Mouse (Mus musculus) stomach, postnatal 0 days (tissue): ENCODE measurements around the gene Rtn1. TPM values are rescaled to one million over a fixed set of nuclear protein-coding genes. Genes with fewer than 3 reads are reported as not detected.

Experiments used
- ATAC-seq: fragments of 200-750 bp; cut with Nextera tagmentation; 2 replicates; pipeline ENCODE4 v1.8.0; 2017; ENCODE audit not compliant: low FRiP score, low TSS enrichment
- DNase-seq: peaks from one replicate; pipeline ENCODE4 v3.0.0-alpha.2; 2016; ENCODE audit warnings: low spot score
- H3K27ac ChIP-seq: fragments of 300-500 bp; sonication (generic); replicated peaks from 2 replicates; pipeline ENCODE4 v1.5.1; 2014; ENCODE audit warnings: mild to moderate bottlenecking, control low read depth
- H3K27me3 ChIP-seq: fragments of 300-500 bp; sonication (generic); 2 replicates; pipeline ENCODE4 v1.6.1; 2014; ENCODE audit warnings: low read length; ENCODE audit not compliant: control insufficient read depth, insufficient read depth
- H3K36me3 ChIP-seq: fragments of 300-500 bp; sonication (generic); 2 replicates; pipeline ENCODE4 v1.6.1; 2014; ENCODE audit warnings: low read length, mixed read lengths; ENCODE audit not compliant: control insufficient read depth, insufficient read depth
- H3K4me1 ChIP-seq: fragments of 300-500 bp; sonication (generic); replicated peaks from 2 replicates; pipeline ENCODE4 v1.6.1; 2014; ENCODE audit warnings: antibody characterized with exemption; ENCODE audit not compliant: control insufficient read depth, insufficient read depth
- H3K4me2 ChIP-seq: fragments of 300-500 bp; sonication (generic); replicated peaks from 2 replicates; pipeline ENCODE4 v1.6.1; 2014; ENCODE audit warnings: low read depth, mild to moderate bottlenecking, control low read depth, moderate library complexity
- H3K4me3 ChIP-seq: fragments of 300-500 bp; sonication (generic); 2 replicates; pipeline ENCODE4 v1.5.1; 2014; ENCODE audit warnings: low read depth, low read length, control low read depth
- H3K9ac ChIP-seq: fragments of 300-500 bp; sonication (generic); 2 replicates; pipeline ENCODE4 v1.6.1; 2014; ENCODE audit warnings: mild to moderate bottlenecking, low read length, control low read depth, mixed read lengths
- H3K9me3 ChIP-seq: fragments of 300-500 bp; sonication (generic); 2 replicates; pipeline ENCODE4 v1.6.1; 2016; ENCODE audit warnings: low read length; ENCODE audit not compliant: control insufficient read depth
- CTCF ChIP-seq: IDR thresholded peaks from 2 replicates; pipeline ENCODE4 v1.5.1; 2016; ENCODE audit warnings: antibody characterized with exemption, low read depth, mild to moderate bottlenecking, moderate library complexity
- EP300 ChIP-seq: optimal IDR thresholded peaks from 2 replicates; pipeline ENCODE3; 2016; ENCODE audit warnings: antibody characterized with exemption
- WGBS: fragments of 180-500 bp; shearing (Covaris S2); extraction: QIAGEN DNeasy Blood & Tissue Kit; methylation state at CpG from one replicate; pipeline ENCODE4 v1.1.7; 2014; 5-methylcytosine and 5-hydroxymethylcytosine counted together
- polyA plus RNA-seq: library from polyadenylated mRNA; unstranded; fragments of >200 nt; fragmentation: Nextera tagmentation; extraction: Ambion mirVana; gene quantifications from 2 replicates; pipeline ENCODE4 v1.2.1, GENCODE M21; 2015

The Rtn1 gene
- polyA plus RNA-seq, 1 experiment from 2014 or later = 47.1 TPM

DNA sequence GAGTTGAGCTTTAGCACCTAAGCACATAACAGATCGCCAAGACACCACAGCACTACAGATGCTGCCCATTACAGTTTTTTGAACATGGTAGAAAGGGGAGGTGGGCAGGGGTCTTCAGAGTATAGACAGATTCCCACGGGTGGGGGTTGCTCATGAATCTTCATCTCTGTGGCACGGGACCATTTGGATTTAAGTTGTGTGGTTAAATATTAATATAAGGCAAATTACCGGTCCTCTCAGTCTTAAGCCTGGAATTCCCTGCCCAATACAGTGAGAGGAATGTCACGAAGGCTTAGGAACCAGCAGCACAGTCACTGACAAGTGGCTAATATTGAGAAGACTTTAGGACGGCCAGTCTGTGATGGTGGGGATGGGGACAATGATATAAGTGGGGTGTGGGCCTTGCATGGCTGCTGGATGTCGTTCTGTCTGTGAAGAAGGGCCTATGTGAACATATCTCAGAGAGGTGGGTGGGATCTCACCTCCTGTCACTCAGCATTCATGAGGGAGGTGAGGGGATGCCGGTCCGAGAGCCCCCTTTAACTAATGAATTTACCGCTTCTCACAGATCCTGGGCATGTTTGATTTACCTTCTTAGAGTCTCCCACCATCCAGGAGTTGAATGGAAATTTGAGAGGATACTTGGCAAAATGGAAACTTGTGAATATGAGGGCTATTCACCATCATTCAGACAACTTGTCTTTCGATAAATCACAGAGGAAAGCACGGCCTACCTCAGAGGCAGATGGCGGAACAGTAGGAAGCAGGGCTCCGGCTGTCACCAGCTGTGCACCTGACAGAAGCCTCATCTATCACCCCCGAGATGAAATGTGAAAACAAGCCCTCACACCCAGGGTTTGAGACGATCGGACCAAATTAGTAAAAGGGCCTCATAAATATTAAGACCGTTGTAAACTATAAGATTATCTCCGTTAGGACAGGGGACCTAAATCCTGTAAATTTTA lies 175.7 kb downstream of the Rtn1 start:
- no peak for ATAC-seq
- TF ChIP-seq CTCF = no peak
- TF ChIP-seq EP300 = no peak
- no peak overlapping the region for H3K9ac ChIP-seq
- H3K4me2 ChIP-seq = no peak overlapping the region
- no peaks in the 10 kb centered on the region for H3K27me3 ChIP-seq
- no peaks in the 10 kb centered on the region for H3K9me3 ChIP-seq
- H3K4me1 ChIP-seq = no peaks in the 10 kb centered on the region
- H3K4me3 ChIP-seq = no peak overlapping the region
- H3K27ac ChIP-seq = no peak overlapping the region
- DNase-seq = no peak
- WGBS = 76% methylated on average over 19 of the region's 19 CpGs
- no peaks in the 10 kb centered on the region for H3K36me3 ChIP-seq

- Histone ChIP-seq H3K36me3 (no peaks in the 10 kb centered on the region), H3K4me3 (no peak overlapping the region), H3K9me3 (no peaks in the 10 kb centered on the region), H3K4me1 (no peaks in the 10 kb centered on the region), H3K4me2 (no peak overlapping the region), H3K27ac (no peak overlapping the region), H3K27me3 (no peaks in the 10 kb centered on the region), H3K9ac (no peak overlapping the region)
- WGBS = 82% methylated on average over 3 of the region's 3 CpGs
- no peak for ATAC-seq
- DNase-seq = no peak
- no peak for TF ChIP-seq CTCF
- TF ChIP-seq EP300 = no peak
Measured at GRCm38 (mm10) chr12:72232176-72232575, 176.7 kb downstream of the Rtn1 start.

- no peaks in the 10 kb centered on the region for H3K4me1 ChIP-seq
- DNase-seq = no peak
- no peak overlapping the region for H3K4me3 ChIP-seq
- H3K9ac ChIP-seq = no peak overlapping the region
- WGBS = 68% methylated on average over 8 of the region's 8 CpGs
- no peaks in the 10 kb centered on the region for H3K36me3 ChIP-seq
- no peaks in the 10 kb centered on the region for H3K27me3 ChIP-seq
- H3K9me3 ChIP-seq = no peaks in the 10 kb centered on the region
- no peak overlapping the region for H3K4me2 ChIP-seq
- no peak overlapping the region for H3K27ac ChIP-seq
- no peak for TF ChIP-seq EP300
- no peak for TF ChIP-seq CTCF
- no peak for ATAC-seq
Measured at GRCm38 (mm10) chr12:72229451-72230196, 179.2 kb downstream of the Rtn1 start.

GRCm38 (mm10) chr12:72227731-72228130 lies 181.1 kb downstream of the Rtn1 start:
- Histone ChIP-seq H3K9ac (no peak overlapping the region), H3K27ac (no peak overlapping the region), H3K4me2 (no peak overlapping the region), H3K27me3 (no peaks in the 10 kb centered on the region), H3K4me3 (no peak overlapping the region), H3K9me3 (no peaks in the 10 kb centered on the region), H3K4me1 (no peaks in the 10 kb centered on the region), H3K36me3 (no peaks in the 10 kb centered on the region)
- no peak for ATAC-seq
- DNase-seq = no peak
- WGBS = 84% methylated on average over 6 of the region's 6 CpGs
- no peak for TF ChIP-seq CTCF
- no peak for TF ChIP-seq EP300

DNA sequence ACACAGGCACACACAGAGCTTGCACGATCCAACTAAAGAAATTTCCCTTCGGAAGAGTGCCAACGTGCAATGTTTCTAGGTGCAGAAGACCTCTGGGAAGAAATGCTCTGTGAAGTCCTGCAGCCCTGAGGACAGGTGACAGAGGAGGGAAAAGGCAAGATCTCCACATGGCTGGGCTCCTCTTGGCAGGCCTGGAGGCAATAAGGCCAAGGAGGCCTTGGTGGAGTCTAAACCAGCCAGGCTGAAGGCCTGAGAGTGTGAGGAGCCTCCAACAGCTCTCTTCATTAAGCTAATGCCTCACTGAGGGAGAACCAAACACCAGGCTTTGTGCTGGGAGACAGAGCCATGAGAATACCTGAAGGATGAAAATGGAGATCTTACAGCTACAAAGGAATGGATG lies 183.5 kb downstream of the Rtn1 start:
- Histone ChIP-seq H3K4me1 (no peaks in the 10 kb centered on the region), H3K36me3 (no peaks in the 10 kb centered on the region), H3K4me2 (no peak overlapping the region), H3K9me3 (no peaks in the 10 kb centered on the region), H3K9ac (no peak overlapping the region), H3K27ac (no peak overlapping the region), H3K4me3 (no peak overlapping the region), H3K27me3 (no peaks in the 10 kb centered on the region)
- ATAC-seq = no peak
- 89% methylated on average over 3 of the region's 3 CpGs for WGBS
- DNase-seq = no peak
- TF ChIP-seq EP300 (no peak), CTCF (no peak)

DNA sequence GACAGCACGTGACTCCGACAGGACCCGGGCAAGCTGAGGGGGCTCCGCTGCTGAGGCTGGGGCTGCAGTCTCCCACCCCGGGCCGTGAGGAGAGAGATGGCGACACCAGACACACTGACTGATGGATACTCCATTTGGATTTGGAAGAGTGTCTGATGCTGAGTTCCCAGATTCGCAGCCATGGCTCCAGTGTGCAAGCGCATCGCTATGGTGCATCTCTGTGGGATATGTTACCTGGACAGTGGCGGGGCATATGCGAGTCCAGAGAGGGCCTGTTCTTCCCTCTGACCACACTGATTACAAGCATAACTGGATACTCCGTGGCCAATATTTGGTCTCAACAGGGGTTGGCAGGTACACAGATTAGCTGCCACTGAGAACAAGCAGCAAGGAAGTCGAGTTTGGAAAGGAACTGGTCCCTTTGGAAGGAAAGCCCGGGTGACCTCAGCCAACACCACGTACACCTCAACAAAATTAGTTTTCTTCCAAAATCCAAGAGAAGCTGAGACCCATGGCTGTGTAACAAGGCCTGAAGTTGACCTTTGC lies 185.2 kb downstream of the Rtn1 start:
- WGBS = 89% methylated on average over 16 of the region's 16 CpGs
- no peak overlapping the region for H3K4me3 ChIP-seq
- H3K4me2 ChIP-seq = no peak overlapping the region
- no peak overlapping the region for H3K9ac ChIP-seq
- H3K36me3 ChIP-seq = no peaks in the 10 kb centered on the region
- H3K27ac ChIP-seq = no peak overlapping the region
- ATAC-seq (no peak), DNase-seq (no peak)
- TF ChIP-seq EP300 (no peak), CTCF (no peak)
- H3K4me1 ChIP-seq = no peaks in the 10 kb centered on the region
- H3K9me3 ChIP-seq = no peaks in the 10 kb centered on the region
- no peaks in the 10 kb centered on the region for H3K27me3 ChIP-seq
